Mouse (Mus musculus) CD8-positive naive resting alpha-beta T cell, adult 57 days (primary cell): ENCODE data around the gene Bnc1. TPM values are rescaled to one million over a fixed set of nuclear protein-coding genes. Genes with fewer than 3 reads are reported as not detected.

Experiments
- total RNA-seq: library from RNA; stranded (reverse); gene quantifications from one replicate; pipeline ENCODE4 v1.2.4, GENCODE M21; 2023

Bnc1 gene
- total RNA-seq: not detected

DNA sequence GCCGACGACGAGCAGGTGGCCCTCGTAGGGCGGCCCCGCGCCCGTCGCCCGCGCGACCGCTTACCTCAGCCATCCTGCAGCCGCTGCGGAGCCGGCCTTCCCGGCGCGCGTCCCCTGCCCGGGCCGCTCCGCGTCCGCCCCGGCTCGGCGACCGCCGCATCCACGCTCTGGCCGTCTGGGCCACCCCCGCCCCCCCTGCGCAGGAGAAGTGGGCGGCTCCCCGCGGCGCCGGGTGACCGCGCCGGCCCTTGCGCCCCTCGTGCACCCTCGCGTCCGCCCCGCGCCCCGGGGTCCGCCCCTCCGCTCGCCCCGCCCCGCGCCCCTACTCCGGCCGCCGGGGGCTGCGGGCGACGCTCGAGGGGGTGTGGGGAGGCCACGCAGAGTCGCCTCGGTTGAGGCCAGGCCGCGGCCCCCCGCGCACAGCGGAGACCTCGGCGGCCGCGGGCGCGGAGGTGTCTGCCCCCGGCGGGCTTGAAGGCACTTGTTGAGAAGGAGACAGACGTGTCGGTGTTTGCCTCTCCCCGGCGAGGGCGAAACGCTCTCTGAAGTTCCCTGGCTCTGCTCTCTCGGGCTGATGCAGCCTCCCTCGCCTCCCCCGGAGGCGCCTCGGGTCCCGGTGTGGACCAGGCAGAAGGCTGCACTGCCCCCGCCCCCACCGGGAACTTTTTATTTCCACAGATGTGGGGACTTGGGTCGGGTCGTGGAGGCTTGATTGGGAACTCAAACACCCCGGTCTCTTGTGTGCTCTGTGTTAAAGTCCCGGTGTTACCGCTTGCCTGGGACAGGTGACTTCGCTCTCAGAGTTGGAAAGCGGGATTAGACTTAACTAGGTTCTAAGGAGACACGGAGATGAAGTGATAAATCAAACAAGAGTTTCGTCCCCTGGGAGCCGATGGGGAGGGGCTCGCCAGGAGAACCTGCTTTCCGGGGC is at the start of gene Bnc1:
Gene Bnc1, minus strand, starts transcription at position 162 of the 931 bp plus-strand sequence.

DNA sequence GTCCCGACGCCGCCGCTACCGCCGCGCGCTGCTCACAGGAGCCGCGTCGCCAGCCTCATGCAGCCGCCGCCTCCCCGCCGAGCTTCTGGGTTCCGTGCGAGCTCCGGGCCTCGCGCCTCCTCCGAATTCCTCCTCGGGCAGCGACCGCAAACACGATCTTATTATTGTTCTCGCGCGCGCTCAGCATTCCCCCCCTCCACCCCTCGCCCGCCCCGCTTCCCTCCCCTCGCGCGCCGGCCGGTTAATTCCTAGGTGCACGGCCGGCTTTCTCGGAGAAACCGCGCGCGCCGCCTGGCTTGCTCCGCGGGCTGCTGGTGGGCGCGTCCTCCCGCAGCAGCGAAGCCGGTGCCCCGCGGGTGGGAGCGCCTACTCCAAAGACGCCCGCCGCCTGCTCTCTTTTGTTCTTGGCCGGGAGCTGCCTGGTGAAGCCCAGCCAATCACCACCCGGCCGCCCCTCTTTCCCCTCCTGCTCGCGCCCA is 57.8 kb downstream of the Bnc1 start, which contains the start of gene Hdgfl3:
Gene Hdgfl3, minus strand, starts transcription at position 207 of the 479 bp plus-strand sequence.

Other genes starting within 250 kb of the Bnc1 start
- gene Ramac, start 229.4 kb downstream of the Bnc1 start, total RNA-seq: 54.4 TPM
- 24.6 TPM for gene 3110040N11Rik, start 202.8 kb downstream of the Bnc1 start, total RNA-seq
- gene Btbd1, start 162.9 kb downstream of the Bnc1 start, total RNA-seq: 52.2 TPM
- gene Gm10160, start 136.5 kb downstream of the Bnc1 start, total RNA-seq: not detected
- 33.5 TPM for gene Tm6sf1, start 133.3 kb downstream of the Bnc1 start, total RNA-seq
- 43.1 TPM for gene Hdgfl3, start 57.8 kb downstream of the Bnc1 start, total RNA-seq
- gene Sh3gl3, start 181.5 kb upstream of the Bnc1 start, total RNA-seq: not detected